Mouse (Mus musculus) activated CD4-positive, CD25-positive, alpha-beta regulatory T cell (primary cell): ENCODE results near the gene Rcor3. TPM values are rescaled to one million over a fixed set of nuclear protein-coding genes. Genes with fewer than 3 reads are reported as not detected.

ENCODE experiments used
- polyA plus RNA-seq, 2 experiments: library from polyadenylated mRNA; unstranded; fragments of 100-300 nt; shearing (Covaris generic); gene quantifications; one replicate each; pipeline ENCODE4 v1.2.1; 2017

Gene Rcor3
- 10 to 100 TPM; 16.2 to 18.1 TPM for polyA plus RNA-seq

DNA sequence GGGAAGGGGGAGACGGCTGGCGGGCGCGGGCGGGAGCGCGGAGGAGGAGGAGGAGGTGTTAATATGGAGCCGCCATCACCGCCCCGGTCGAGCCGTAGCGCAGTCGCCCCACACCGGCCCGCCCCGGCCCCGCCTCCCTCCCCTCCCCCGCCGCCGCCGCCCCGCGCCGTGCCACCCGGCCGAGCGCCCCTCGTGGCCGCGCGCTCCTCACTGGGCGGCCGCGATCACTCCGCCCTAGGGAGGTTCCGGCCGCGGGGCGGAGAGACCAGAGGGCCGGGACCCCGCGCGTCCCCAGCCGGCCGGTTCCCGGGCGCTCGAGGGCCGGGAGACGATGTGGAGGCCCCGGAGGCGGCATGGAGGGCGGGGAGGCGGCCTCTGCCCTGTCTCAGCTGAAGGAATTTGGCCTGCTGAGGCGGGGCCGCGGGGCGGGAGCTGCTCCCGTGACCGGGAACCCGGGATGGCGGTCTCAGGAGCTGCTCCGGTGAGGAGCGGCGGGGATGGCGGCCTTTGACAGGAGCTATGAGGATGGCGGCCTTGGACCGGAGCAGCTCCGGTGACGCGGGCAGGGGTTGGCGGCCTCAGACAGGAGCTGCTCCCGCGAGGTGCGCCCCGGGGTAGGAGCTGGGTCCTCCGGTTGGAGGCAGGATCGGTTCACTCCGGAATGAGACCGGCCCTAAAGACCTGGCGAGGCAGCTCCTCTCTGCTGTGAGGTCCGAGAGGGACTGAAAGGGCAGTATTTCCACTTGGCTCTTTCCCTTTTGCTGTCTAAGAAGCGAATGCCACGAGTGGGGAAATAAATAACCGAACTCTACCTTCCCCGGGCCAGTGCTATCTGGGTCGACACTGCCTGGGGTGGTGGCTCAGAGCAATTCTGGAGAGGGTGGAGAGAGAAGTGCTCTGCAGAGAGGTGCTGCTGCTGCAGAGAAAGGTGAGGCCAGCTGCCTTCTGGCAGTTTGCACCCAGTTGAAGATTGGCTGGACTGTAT lies at the start of gene Rcor3:
Rcor3 (minus strand) TSS at position 137 of the 985 bp plus-strand sequence.

GRCm38 (mm10) chr1:192091806-192092772 lies 45.8 kb downstream of the Rcor3 start, which contains the start of gene Traf5:
TSS of gene Traf5 (minus strand) at chr1:192092559.

Other genes with a start within 250 kb of the Rcor3 start
- 1 to 10 TPM; 9.2 to 9.9 TPM for gene Slc30a1, start 231.3 kb downstream of the Rcor3 start, polyA plus RNA-seq
- gene Rd3, start 160.7 kb downstream of the Rcor3 start, polyA plus RNA-seq = 1 to 10 TPM; 1.3 to 1.6 TPM
- gene Traf5, start 45.5 kb downstream of the Rcor3 start, polyA plus RNA-seq = 100 to 1,000 TPM; 101 to 116 TPM
- gene Kcnh1, start 52.7 kb upstream of the Rcor3 start, polyA plus RNA-seq = under 1 TPM in 1 of 2 experiments, not detected in 1; 0.25 TPM